Mouse (Mus musculus) heart, postnatal 25 days (tissue): ENCODE measurements around the gene Zbtb11. TPM values are rescaled to one million over a fixed set of nuclear protein-coding genes. Genes with fewer than 3 reads are reported as not detected.
"Not testable (repeated sequence)": the region's sequence is repeated elsewhere in the genome, so short reads cannot be mapped to it uniquely, and the experiment has no call there.

Source experiments
- DNase-seq: peaks from one replicate; pipeline ENCODE4 v3.0.0; 2022; ENCODE audit warnings: low spot score
- intact Hi-C: fragments of 180-260 bp; cut with DNase I; formaldehyde crosslinking; loops from one replicate; pipeline ENCODE4 v1.15.1; 2025
- total RNA-seq, 2 experiments: library from RNA; stranded (reverse); gene quantifications; 2 replicates each; pipeline ENCODE4 v1.2.3; 2021

Gene Zbtb11
- total RNA-seq, 2 experiments from 2014 or later, result 9.7 to 11.4 TPM

DNA sequence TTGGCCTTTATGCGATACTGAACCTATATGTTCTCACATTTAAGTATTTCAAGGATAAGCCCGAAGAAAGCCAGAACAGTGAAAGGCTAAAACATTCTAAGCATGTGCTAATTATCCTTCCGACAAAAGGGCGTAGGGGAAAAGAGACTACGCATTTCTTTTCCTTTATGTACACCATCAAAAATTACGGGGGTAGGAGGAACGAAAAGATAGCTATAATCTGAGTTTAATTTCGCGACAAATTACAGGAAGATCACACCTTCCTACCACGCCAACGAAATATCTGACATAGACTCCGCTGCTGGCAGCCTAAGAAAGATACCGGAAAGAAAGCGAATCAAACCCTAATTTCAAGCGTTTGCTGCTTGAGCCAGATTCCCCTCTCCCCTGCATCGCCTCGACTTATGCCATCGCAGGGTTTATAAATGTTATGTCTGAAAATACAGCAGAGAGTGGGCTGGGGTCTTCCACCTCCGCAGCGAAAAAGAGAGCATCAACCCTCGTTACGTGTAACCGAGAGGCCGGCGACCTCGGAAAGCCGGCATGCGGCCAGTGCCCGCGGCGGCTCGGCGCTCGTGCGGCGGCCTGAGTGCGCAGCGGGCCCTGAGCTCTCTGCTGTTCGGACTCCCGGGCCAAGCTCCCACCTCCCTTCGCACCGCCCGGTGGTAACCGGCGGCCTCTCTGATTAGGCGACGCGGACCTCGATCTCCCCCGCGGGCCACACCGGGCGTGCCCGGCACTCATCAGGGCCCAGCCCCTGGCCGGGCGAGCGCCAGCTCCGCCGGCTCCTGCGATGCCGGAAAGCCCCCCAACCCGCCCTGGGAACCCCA lies 55.3 kb downstream of the Zbtb11 start:
- DNase-seq, result no peak
- intact Hi-C loops, result loop anchor here (2.0 kb wide), 2 partner anchors 54 to 62 kb away; partner anchors contain the start of gene Rpl24

DNA sequence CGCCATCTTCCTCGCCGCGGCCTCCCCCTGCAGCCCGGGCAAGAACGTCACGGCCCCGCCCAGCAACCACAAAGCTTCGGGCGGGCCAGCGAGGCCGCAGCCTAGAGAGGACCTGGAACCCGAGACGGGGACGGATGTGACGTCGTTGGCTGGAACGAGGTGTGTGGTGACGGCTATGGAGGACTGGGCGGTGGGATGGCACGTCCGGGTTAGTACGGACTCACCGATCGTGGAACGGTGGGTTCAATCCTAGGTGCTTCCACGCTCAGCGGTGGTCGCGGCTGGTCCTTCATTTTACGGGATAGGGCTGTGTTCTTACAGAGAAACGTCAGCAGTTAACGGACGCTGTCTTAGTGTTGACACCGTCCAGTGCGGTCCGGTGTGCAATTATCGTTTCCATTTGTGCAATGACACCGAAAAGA lies 56.0 kb downstream of the Zbtb11 start, which contains the start of gene Pcnp:
Gene Pcnp, minus strand, starts transcription at position 79 of the 422 bp plus-strand sequence.
- intact Hi-C loops, result loop anchor here (2.0 to 5.0 kb wide), 3 partner anchors 43 to 63 kb away; partner anchors contain the start of gene Rpl24
- DNase-seq, result peak; percentile 95

DNA sequence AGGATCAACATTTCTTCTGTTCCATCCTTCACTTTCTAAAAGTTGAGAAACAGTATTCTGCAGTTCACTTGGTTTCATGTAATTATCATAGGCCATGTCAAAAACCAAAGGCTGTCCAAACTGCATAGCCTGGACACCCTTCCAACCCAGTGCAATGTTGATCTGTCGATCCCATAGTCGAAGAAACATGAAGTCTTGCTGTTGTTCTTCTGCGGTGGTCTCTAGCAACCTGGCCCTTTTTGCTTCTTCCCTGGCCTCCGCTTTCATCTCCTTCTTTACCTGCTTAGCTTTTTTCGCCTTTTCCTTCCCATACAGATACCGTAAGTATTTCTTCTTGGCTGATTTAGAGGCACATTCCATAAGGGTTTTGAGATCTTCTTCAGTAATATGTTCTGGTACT lies 60.9 kb downstream of the Zbtb11 start:
- DNase-seq, result no peak
- intact Hi-C loops, result loop anchor here (5.0 kb wide), 1 partner anchor 38 kb away; no protein-coding TSS in a partner anchor

DNA sequence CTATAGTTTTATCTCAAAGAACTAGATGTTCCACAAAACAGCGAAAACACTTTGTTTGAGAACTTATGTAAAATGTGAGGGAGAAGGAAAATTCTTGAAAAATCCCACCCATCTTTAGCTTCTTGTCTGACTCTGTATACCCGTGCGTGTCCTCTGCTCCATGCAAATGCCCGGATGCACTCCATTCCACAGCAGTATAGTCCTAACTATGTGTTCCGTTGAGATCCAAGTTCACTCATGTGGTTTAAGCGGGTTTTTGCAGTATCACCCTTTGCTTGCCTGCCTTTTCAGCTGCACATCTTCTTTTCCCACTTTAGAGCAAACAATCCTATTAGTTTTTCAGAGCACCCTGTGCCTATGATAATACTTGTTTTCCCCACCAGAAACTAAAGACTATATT lies 62.8 kb downstream of the Zbtb11 start:
- DNase-seq, result no peak
- intact Hi-C loops, result no loop called here

DNA sequence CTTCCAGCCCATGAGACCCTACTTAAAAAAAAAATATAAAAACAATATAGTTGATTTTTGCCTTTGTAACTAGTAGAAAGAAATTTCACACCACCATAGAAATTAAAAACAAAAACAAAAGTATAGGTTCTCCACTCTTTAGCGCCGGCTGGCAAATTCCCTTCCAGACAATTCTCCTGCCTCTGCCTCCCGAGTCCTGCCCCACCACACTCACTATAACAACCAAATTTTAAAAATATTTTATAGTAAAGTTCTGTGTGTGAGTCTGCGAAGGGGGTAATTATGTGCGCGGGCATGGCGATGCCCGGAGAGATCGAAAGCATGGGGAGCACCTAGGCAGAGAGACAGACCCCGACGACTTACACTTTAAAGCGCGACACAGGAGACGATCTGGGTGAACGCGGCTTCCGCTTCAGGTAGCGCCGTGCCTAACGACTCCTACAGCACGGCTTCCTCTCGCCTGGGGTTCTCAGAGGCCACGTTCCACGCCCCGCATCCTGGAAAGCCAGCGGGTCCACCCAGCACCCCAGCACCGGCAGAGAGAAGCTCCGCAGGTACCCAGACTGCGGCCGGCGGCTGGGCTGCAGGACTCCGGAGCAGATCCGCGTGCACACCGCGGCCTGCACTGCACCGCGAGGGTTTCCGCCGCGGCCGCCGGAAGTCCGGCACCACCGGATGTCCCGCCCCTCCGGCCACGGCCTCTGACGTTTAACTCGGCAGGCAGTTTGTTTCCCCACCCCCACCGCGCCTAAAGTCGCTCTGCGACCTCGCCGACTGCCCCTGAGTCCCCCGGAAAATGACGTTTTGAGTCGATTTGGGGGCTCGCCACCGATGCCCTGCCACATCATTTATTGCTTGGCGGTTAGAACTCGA lies 63.7 kb downstream of the Zbtb11 start, which contains the start of gene Trmt10c:
Gene Trmt10c, minus strand, starts transcription at position 682 of the 873 bp plus-strand sequence.
- intact Hi-C loops, result no loop called here
- peak; percentile 84 for DNase-seq

- DNase-seq, result no peak
Observed at GRCm38 (mm10) chr16:56038090-56038489, 64.4 kb downstream of the Zbtb11 start.

DNA sequence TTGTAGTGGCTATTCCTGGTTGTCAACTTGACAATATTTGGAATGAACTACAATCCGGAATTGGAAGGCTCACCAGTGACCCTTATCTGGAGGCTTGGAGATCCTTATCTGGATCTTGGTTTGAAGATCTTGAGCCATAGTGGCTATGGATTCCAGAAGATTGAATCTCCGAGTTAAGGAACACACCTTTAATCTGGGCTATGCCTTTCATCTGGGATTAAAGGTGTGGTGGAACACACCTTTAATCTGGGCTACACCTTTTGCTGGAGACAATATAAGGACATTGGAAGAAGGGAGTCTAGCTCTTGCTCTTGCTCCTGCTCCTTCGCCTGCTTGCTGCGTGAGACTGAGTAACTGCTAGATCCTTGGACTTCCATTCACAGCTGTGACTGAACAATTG lies 74.4 kb downstream of the Zbtb11 start, which contains the start of gene Senp7:
Gene Senp7, plus strand, starts transcription at position 301 of the 400 bp plus-strand sequence.
- intact Hi-C loops, DNase-seq: not testable (repeated sequence)

More at GRCm38 (mm10) chr16:56038090-56038489, 64.4 kb downstream of the Zbtb11 start:
- intact Hi-C loops, result no loop called here

GRCm38 (mm10) chr16:56055911-56056310 lies 82.2 kb downstream of the Zbtb11 start:
- no peak for DNase-seq
- intact Hi-C loops, result no loop called here

DNA sequence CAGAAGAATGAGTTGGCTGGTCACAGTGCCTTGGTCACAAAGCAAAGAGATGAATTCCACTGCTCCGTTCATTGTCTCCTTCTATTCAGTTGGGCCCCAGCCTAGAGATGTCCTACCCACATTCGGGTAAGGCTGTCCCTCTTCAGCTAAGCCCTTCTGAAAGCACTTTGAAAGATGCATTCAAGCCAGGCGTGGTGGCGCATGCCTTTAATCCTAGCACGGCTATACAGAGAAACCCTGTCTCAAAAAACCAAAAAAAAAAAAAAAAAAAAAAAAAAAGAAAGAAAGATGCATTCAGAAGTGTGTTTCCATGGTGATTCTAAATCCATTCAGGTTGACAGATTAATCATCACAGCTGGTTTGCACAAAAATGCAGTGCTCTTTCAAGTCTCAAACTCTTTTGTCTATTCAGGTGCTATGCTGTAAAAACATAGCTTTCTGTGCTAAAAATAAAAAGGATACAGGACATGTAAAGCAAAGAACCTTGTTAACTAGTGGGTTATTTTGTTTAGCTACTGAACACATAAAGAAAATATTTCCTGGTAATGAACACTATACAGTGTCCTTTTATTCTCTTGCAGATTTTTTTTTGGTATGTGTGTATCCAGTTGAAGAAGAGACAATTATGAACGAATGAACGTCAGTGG lies 83.4 kb downstream of the Zbtb11 start:
- intact Hi-C loops, result no loop called here
- no peak for DNase-seq

- no peak for DNase-seq
- intact Hi-C loops, result no loop called here
Observed at GRCm38 (mm10) chr16:56058151-56058550, 84.5 kb downstream of the Zbtb11 start.

Other genes starting within 250 kb of the Zbtb11 start
- gene Nfkbiz, start 135.0 kb upstream of the Zbtb11 start, total RNA-seq, result 1 to 10 TPM; 2.2 to 2.3 TPM
- under 1 TPM; 0.31 to 0.42 TPM for gene Nxpe3, start 78.6 kb upstream of the Zbtb11 start, total RNA-seq
- 1 to 10 TPM; 6.0 to 6.4 TPM for gene Cep97, start 39.0 kb upstream of the Zbtb11 start, total RNA-seq
- gene Rpl24, start 7.6 kb upstream of the Zbtb11 start, total RNA-seq, result 100 to 1,000 TPM; 504 to 557 TPM
- gene Pcnp, start 55.9 kb downstream of the Zbtb11 start, total RNA-seq, result 10 to 100 TPM; 49.3 to 56.8 TPM
- gene Trmt10c, start 63.9 kb downstream of the Zbtb11 start, total RNA-seq, result 10 to 100 TPM; 11.0 to 11.3 TPM
- 10 to 100 TPM; 15.8 to 18.0 TPM for gene Senp7, start 74.5 kb downstream of the Zbtb11 start, total RNA-seq
- gene Impg2, start 230.4 kb downstream of the Zbtb11 start, total RNA-seq, result under 1 TPM; 0.05 to 0.08 TPM